Mouse (Mus musculus) ES-Bruce4 (cell line): Measurements from ENCODE around the gene Arpc1b. TPM values are rescaled to one million over a fixed set of nuclear protein-coding genes. Genes with fewer than 3 reads are reported as not detected.

ENCODE experiments used
- H3K27ac ChIP-seq: 2 replicates; pipeline ENCODE4 v1.5.1; 2012; ENCODE audit warnings: low read length, inconsistent platforms; ENCODE audit not compliant: insufficient read depth
- H3K27me3 ChIP-seq: 2 replicates; pipeline ENCODE4 v1.6.1; 2012; ENCODE audit warnings: mild to moderate bottlenecking, low read length, inconsistent platforms; ENCODE audit not compliant: control insufficient read depth, poor library complexity, insufficient read depth, severe bottlenecking
- H3K36me3 ChIP-seq: 2 replicates; pipeline ENCODE4 v1.6.1; 2012; ENCODE audit warnings: inconsistent platforms, mild to moderate bottlenecking, low read length, moderate library complexity; ENCODE audit not compliant: control insufficient read depth, poor library complexity, insufficient read depth, severe bottlenecking
- H3K4me1 ChIP-seq: one replicate; pipeline ENCODE4 v1.8.1; 2011; ENCODE audit warnings: low read length; ENCODE audit not compliant: control insufficient read depth, insufficient read depth
- H3K4me3 ChIP-seq: 2 replicates; pipeline ENCODE4 v1.5.1; 2011; ENCODE audit warnings: low read depth, mild to moderate bottlenecking, low read length
- H3K9ac ChIP-seq: 2 replicates; pipeline ENCODE4 v1.6.1; 2012; ENCODE audit warnings: low read depth, mild to moderate bottlenecking, inconsistent platforms; ENCODE audit not compliant: poor library complexity, severe bottlenecking
- H3K9me3 ChIP-seq: replicated peaks from 2 replicates; pipeline ENCODE4 v1.6.1; 2012; ENCODE audit warnings: mild to moderate bottlenecking, low read length, inconsistent platforms; ENCODE audit not compliant: control insufficient read depth, poor library complexity, insufficient read depth, severe bottlenecking
- CTCF ChIP-seq: IDR thresholded peaks from one replicate; pipeline ENCODE4 v1.8.1; 2011; ENCODE audit warnings: low read depth, low read length
- EP300 ChIP-seq: IDR thresholded peaks from 2 replicates; pipeline ENCODE4 v1.6.1; 2011; ENCODE audit warnings: low read depth, low read length; ENCODE audit not compliant: insufficient read depth
- POLR2A ChIP-seq: IDR thresholded peaks from one replicate; pipeline ENCODE4 v1.8.1; 2011; ENCODE audit warnings: low read length; ENCODE audit not compliant: insufficient read depth
- polyA plus RNA-seq: library from polyadenylated mRNA; stranded (reverse); fragments of >200 nt; gene quantifications from 2 replicates; pipeline ENCODE4 v1.2.4, GENCODE M21; 2011; ENCODE audit warnings: low read depth; ENCODE audit not compliant: missing spikeins, insufficient read depth, insufficient read length

Gene Arpc1b
- polyA plus RNA-seq, 1 experiment: 92.3 TPM

GRCm38 (mm10) chr5:145138836-145139235, 24.8 kb downstream of the Arpc1b start:
- Histone ChIP-seq H3K9ac (peak overlapping the region; percentile 94), H3K9me3 (no peaks in the 10 kb centered on the region), H3K4me3 (peak overlapping the region; percentile 99), H3K27me3 (no peaks in the 10 kb centered on the region), H3K4me1 (no peaks in the 10 kb centered on the region), H3K27ac (no peak overlapping the region), H3K36me3 (peaks cover 41% of the 10 kb centered on the region)
- no peak for TF ChIP-seq POLR2A
- TF ChIP-seq CTCF: no peak
- no peak for TF ChIP-seq EP300

- no peaks in the 10 kb centered on the region for H3K4me1 ChIP-seq
- H3K27ac ChIP-seq: peak within 1 kb of the TSS; percentile 14; the same call in 1 of the 2 replicates
- H3K9ac ChIP-seq: peak within 1 kb of the TSS; percentile 94
- TF ChIP-seq CTCF (no peak), POLR2A (peak; percentile 85)
- H3K9me3 ChIP-seq: no peaks in the 10 kb centered on the region
- H3K4me3 ChIP-seq: peak within 1 kb of the TSS; percentile 99
- H3K36me3 ChIP-seq: peaks cover 40% of the 10 kb centered on the region
- no peaks in the 10 kb centered on the region for H3K27me3 ChIP-seq
Measured at GRCm38 (mm10) chr5:145139571-145140519, 25.8 kb downstream of the Arpc1b start, which contains the start of the genes Pdap1 and Bud31. Gene Pdap1 (minus strand): TSS chr5:145140238. Gene Bud31 (plus strand): TSS chr5:145140362.

DNA sequence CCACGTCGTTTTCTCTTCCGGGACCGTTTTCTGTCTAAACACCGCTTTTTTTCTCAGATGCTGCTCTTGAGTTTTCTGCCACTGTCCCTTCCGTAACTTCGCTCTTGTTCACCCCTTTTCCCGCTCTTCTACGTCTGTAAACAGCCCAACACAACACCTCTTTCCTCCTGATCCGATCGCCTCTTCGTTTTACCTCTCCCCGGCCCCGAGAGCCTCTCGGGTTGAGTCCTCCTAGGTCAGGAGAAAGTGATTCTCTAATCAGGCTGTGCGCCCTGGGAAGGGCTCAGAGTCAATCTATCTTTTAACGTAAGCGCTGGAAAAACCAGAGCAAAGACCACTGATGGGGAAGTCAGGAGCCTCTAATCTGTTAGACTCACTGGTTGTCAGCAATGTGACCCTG, 26.6 kb downstream of the Arpc1b start:
- Histone ChIP-seq H3K9ac (peak overlapping the region; percentile 94), H3K27me3 (no peaks in the 10 kb centered on the region), H3K27ac (no peak overlapping the region; the same call in 1 of the 2 replicates), H3K4me1 (no peaks in the 10 kb centered on the region), H3K9me3 (no peaks in the 10 kb centered on the region), H3K36me3 (peaks cover 41% of the 10 kb centered on the region), H3K4me3 (peak overlapping the region; percentile 92)
- TF ChIP-seq CTCF (no peak), POLR2A (no peak), EP300 (no peak)

GRCm38 (mm10) chr5:145147748-145148147, 33.7 kb downstream of the Arpc1b start:
- no peak for TF ChIP-seq CTCF
- no peak for TF ChIP-seq EP300
- TF ChIP-seq POLR2A: no peak
- Histone ChIP-seq H3K4me1 (no peaks in the 10 kb centered on the region), H3K36me3 (peaks cover 51% of the 10 kb centered on the region), H3K9ac (no peak overlapping the region), H3K27ac (no peak overlapping the region), H3K9me3 (no peaks in the 10 kb centered on the region), H3K27me3 (no peaks in the 10 kb centered on the region), H3K4me3 (no peak overlapping the region)

DNA sequence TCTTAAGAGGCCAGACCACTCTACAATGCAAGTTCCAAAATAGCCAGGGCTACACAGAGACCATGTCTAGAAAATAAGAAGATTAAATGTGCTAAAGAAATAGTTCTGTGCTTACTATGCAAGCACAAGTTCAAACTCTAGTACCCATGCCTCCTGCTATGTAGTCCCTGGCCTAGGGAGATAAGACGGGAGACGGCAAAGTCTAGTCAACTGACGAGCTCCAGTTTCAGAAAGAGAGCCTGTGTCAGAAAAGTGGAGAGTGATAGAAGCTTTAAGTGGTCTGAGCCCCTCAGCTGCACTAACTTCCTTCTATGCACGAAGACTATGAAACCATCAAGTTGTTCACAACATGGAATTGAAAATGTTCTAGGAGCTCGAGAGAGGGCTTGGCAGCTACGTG, 35.3 kb downstream of the Arpc1b start:
- H3K4me1 ChIP-seq: no peaks in the 10 kb centered on the region
- no peak overlapping the region for H3K4me3 ChIP-seq
- H3K9me3 ChIP-seq: no peaks in the 10 kb centered on the region
- H3K36me3 ChIP-seq: peaks cover 38% of the 10 kb centered on the region
- no peak overlapping the region for H3K27ac ChIP-seq
- TF ChIP-seq POLR2A (no peak), CTCF (no peak), EP300 (no peak)
- H3K27me3 ChIP-seq: no peaks in the 10 kb centered on the region
- H3K9ac ChIP-seq: no peak overlapping the region

GRCm38 (mm10) chr5:145152690-145153089, 38.7 kb downstream of the Arpc1b start:
- H3K27me3 ChIP-seq: no peaks in the 10 kb centered on the region
- H3K36me3 ChIP-seq: peaks cover 23% of the 10 kb centered on the region
- no peak for TF ChIP-seq POLR2A
- no peak for TF ChIP-seq EP300
- TF ChIP-seq CTCF: no peak

More at GRCm38 (mm10) chr5:145152690-145153089, 38.7 kb downstream of the Arpc1b start:
- no peaks in the 10 kb centered on the region for H3K4me1 ChIP-seq
- no peaks in the 10 kb centered on the region for H3K9me3 ChIP-seq
- no peak overlapping the region for H3K9ac ChIP-seq
- no peak overlapping the region for H3K4me3 ChIP-seq
- no peak overlapping the region for H3K27ac ChIP-seq
